Mouse (Mus musculus): ENCODE results near the gene Ccdc171.
A peak's percentile ranks its signal among the peaks of the same experiment; 100 is the strongest.
"Not testable (repeated sequence)": the region's sequence is repeated elsewhere in the genome, so short reads cannot be mapped to it uniquely, and the experiment has no call there.

The Ccdc171 gene

GRCm38 (mm10) chr4:83524843-83525689 is at the start of gene Ccdc171:
Gene Ccdc171 (plus strand): TSS chr4:83525545.
- peak; percentile 94 for DNase-seq

GRCm38 (mm10) chr4:83485250-83485649 is 40.1 kb upstream of the Ccdc171 start:
- DNase-seq = no peak

GRCm38 (mm10) chr4:83485735-83486116 is 39.6 kb upstream of the Ccdc171 start:
- peak; percentile 71 for DNase-seq

GRCm38 (mm10) chr4:83486117-83486901 is 39.0 kb upstream of the Ccdc171 start, which contains the start of gene Psip1:
Gene Psip1 (minus strand): TSS chr4:83486459.
- peak; percentile 82 for DNase-seq

DNA sequence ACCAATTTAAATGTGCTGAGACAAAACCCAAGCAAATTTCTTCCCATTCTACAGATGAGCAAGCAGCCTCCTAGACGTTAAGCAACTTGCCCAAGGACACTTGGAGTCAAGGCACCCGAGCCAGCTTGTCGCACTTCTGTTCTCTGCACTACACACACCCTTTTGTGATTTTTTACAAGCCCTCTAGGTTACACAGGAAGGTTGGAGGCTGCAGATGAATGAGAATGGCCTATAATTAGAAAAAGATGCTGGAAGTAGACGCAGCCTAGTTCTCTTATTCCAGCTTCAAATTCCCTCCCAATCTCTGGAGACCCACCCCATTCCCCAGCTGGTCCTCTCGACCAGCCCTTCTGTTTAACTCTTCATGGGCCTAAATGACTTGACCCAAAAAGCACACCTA is 36.2 kb upstream of the Ccdc171 start:
- DNase-seq = no peak

- DNase-seq = no peak
Observed at GRCm38 (mm10) chr4:83493112-83493511, 32.2 kb upstream of the Ccdc171 start.

- not testable (repeated sequence) for DNase-seq
Observed at GRCm38 (mm10) chr4:83497013-83497412, 28.3 kb upstream of the Ccdc171 start.

DNA sequence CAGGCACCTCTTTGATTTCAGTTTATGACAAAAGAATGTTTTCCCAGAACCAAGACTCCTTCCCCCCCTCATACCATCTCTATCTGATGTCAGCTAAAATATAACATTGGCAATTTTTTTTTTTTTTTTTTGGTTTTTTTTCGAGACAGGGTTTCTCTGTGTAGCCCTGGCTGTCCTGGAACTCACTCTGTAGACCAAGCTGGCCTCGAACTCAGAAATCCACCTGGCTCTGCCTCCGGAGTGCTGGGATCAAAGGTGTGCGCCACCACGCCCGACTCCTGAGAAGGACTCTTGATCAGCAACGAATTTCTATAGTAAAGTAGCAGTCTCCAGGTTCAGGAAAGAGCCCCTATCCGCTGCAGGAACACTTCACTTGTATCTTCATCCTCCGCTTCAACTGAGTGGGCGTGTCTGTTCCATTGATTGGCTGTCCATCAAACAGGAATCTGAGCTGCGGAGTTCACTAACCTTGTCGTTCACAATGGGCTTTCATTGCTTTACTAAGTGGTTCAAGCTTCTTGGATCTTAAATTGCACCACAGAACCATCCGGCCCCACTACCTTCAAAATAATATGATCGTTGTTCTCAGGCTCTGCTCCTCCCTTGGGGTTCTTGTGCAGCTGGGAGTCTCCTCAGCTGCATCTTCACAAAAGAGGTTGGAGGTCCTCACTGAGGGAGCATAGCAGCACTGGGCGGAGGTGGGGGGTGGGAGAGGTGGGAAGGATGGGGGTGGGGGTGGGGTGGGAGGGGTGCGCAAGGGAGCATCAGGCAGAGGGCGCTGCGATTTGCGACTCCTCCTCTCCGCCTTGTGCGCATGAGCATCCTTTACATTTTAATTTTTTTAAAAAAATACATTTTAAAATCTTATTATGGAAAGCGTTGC is 24.9 kb upstream of the Ccdc171 start:
- no peak for DNase-seq

DNA sequence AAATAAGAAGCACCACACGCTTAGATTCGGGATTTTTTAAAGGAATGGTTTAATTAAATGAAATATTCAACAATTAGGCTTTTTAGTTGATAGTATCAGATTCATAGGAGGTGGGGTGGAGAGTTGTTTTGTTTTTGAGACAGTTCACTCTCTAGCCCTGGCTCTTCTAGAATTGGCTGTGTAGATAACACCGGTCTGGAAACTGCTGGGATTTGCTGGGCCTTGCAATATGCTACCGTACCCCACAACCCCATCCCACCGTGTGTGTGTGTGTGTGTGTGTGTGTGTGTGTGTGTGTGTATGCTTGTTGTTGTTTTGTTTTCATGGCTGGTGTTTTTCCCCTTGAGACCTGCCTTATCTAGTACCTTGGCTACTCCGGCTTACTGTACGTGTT is 24.3 kb upstream of the Ccdc171 start:
- DNase-seq = no peak

- no peak for DNase-seq
Observed at GRCm38 (mm10) chr4:83509600-83509999, 15.7 kb upstream of the Ccdc171 start.

DNA sequence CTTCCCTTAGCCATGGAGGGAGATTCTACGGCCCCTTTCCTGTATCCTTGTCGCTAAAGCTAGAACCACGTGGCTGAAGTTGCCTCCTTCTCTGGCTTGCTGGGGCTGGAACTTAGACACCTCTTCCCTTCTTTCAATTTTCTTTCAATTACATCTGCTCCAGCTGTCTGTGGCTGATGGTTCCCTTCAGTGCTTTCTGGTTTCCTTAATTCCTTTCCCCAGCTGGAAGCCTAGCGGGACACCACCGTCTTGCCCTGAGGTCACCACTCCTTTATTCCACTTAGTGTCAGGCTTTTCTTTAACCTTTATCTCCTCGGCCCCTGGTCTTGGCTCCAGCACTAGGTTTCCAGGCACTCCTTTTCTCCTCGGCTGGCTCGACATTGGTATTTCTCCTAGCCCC is 14.3 kb upstream of the Ccdc171 start:
- no peak for DNase-seq

- no peak for DNase-seq
Observed at GRCm38 (mm10) chr4:83512217-83512616, 13.1 kb upstream of the Ccdc171 start.

DNA sequence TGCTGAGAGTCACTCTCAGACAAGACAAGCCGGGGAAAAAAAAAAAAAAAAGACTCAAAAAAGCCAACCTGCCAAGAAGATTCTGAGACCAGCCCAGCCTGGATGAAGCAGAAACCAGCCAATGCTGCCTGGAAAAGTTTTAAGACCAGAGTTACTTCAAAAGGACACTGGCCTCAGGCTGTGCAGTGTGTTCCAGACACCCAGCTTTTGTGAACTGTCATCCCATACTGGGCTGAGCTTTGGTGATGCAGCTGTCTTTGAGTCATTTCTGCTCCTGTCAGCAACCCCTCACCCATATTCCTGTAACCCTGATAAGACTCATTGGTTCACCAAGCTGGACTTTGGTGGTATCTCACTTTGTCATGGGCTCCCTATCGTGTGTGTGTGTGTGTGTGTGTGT is 12.7 kb upstream of the Ccdc171 start:
- no peak for DNase-seq

DNA sequence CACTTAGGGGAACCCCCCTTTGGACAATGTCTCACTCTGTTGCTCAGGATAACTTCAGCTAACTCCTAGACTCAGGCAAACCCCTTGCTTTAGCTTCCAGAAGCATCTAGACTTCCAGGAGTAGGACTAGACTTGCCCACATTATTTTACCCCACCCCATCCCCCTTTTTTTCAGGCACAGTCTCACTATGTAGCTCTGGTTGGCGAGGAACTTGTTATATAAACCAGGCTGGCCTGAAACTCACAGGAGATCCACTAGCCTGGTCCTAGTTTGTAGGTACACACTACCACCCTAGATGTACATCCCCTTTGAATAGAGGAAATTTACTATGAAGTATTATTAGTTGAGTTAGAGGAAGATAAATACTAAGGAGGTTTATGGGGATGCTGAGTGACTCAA is 11.2 kb upstream of the Ccdc171 start:
- DNase-seq = no peak

DNA sequence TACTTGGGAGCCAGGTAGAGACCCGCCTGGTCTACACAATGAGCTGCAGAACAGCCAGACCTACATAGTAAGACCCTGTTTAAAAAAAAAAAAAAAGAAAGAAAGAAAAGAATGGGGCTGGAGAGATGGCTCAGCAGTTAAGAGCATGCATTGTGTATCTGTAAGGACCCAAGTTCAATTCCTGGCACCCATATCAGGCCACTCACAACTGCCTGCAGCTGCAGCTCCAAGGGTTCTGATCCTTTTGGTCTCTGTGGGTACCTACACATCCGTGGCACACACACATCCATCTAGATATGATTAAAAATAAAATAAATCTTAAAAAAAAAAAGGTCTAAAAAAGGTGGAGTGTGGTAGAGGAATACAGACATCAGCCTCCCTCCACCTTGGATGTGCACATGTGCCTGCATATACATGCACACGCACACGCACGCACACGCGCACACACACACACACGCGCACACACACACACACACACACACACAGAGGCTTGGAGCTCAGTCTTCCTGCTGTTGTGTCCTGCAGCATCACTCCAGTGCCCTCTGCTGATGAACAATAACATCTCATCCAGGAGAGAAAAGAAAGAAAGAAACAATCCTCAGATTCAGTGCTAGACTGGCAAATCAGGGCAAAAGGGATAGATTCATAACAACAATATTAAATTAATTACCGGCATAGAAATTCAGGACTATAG is 10.2 kb upstream of the Ccdc171 start:
- no peak for DNase-seq

- DNase-seq = not testable (repeated sequence)
Observed at GRCm38 (mm10) chr4:83516144-83516543, 9.2 kb upstream of the Ccdc171 start.

- no peak for DNase-seq
Observed at GRCm38 (mm10) chr4:83519148-83519547, 6.2 kb upstream of the Ccdc171 start.

DNA sequence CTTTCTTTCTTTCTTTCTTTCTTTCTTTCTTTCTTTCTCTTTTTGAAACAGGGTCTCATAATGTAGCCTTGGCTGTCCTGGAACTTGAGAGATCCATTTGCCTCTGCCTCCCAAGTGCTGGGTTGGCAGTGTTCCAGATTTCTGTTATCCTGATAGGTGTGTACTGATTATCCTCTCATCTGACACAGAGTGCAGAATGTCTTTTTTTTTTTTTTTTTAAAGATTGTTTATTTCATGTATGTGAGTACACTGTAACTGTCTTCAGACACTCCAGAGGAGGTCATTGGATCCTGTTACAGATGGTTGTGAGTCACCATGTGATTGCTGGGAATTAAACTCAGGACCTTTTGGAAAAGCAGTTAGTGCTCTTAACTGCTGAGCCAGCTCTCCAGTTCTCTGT is 5.5 kb upstream of the Ccdc171 start:
- DNase-seq = no peak

DNA sequence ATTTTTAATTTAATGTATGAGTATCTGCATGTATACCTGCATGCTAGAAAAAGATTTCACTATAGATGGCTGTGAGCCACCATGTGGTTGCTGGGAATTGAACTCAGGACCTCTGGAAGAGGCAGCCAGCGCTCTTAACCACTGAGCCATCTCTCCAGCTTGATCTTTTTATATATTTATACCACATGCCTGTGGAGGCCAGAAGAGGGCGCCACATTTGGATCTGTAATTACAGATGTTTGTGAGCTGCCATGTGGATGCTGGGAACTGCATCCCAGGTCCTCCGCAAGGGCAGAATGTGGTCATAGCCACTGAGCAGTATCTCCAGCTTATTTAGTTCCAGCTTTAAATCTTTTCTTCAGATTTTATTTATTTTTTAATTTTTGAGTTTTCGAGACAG is 5.0 kb upstream of the Ccdc171 start:
- DNase-seq = no peak

DNA sequence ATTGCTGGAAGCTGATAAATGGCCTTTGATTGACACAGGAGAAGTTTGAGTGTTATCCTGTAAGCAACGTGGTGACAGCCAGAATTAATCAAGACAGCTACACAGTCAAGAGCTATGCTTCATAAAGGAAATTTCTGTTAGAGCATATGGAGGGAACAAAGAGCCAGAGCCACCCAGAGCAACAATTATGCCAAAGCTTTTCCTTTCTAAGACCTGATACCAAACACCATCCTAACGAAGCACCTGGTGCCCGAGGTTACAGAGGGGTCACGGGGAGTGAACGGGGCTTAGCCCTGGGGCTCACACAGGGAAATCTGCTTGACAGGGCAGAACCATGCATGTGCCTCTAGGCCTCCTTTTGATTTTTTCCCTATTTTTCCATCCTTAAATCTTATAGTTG is 3.3 kb upstream of the Ccdc171 start:
- DNase-seq = no peak

DNA sequence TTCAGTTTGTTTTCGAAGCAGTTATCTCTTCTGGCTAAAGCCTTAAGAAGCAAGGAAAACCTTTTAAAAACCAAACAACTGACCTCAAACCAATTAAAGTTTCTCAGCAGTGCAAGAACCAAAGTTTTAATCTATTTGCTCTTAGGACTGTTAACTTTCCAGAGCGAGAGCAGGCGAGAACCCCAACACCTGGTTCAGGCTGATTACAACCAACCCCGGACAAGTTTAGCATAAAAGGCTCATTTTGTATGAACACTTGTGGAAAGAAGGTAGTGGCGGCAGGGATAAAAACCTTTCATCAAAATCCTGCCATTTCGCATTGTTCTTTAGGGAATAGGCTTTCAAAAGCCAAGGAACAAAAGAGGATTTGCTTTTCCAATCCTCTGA is 896 bp upstream of the Ccdc171 start:
- DNase-seq = no peak

DNA sequence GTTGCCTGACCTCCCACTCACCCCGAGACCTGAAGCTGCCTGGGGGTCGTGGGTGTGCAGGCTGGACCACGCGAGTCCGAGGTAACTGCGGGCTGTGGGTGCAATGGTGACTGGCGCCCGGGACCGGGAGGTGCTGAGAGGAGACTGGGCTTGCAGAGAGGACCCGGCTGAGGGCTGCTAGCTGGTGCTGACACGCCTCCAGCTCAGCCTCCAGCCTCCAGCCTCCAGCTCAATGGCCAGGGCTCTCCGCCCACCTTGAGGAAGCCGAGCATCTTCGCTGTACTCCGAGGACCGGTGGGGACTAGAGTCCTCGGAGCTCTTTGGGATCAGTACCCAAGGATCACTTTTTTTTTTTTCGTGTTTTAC is 328 bp downstream of the Ccdc171 start:
- no peak for DNase-seq

Data from kidney, adult 9 months (tissue).